Mouse (Mus musculus) intestine, postnatal 0 days (tissue): ENCODE data around the gene Calm3. TPM values are rescaled to one million over a fixed set of nuclear protein-coding genes. Genes with fewer than 3 reads are reported as not detected.

Experiments
- ATAC-seq: fragments of 200-750 bp; cut with Nextera tagmentation; 2 replicates; pipeline ENCODE4 v1.8.0; 2017; ENCODE audit warnings: mild to moderate bottlenecking, moderate TSS enrichment, moderate library complexity
- H3K27ac ChIP-seq: fragments of 300-500 bp; sonication (generic); 2 replicates; pipeline ENCODE4 v1.5.1; 2014; ENCODE audit warnings: mild to moderate bottlenecking, low read depth, low read length, moderate library complexity
- H3K27me3 ChIP-seq: fragments of 300-500 bp; sonication (generic); replicated peaks from 2 replicates; pipeline ENCODE4 v1.6.1; 2014; ENCODE audit warnings: low read length, mixed read lengths; ENCODE audit not compliant: control insufficient read depth, insufficient read depth
- H3K36me3 ChIP-seq: fragments of 300-500 bp; sonication (generic); 2 replicates; pipeline ENCODE4 v1.6.1; 2014; ENCODE audit warnings: mild to moderate bottlenecking, moderate library complexity; ENCODE audit not compliant: control insufficient read depth, insufficient read depth
- H3K4me1 ChIP-seq: fragments of 300-500 bp; sonication (generic); replicated peaks from 2 replicates; pipeline ENCODE4 v1.6.1; 2014; ENCODE audit warnings: antibody characterized with exemption, low read length, mixed read lengths; ENCODE audit not compliant: control insufficient read depth, insufficient read depth
- H3K4me2 ChIP-seq: fragments of 300-500 bp; sonication (generic); replicated peaks from 2 replicates; pipeline ENCODE4 v1.6.1; 2014; ENCODE audit warnings: low read depth, mild to moderate bottlenecking, moderate library complexity
- H3K4me3 ChIP-seq: fragments of 300-500 bp; sonication (generic); 2 replicates; pipeline ENCODE4 v1.5.1; 2014; ENCODE audit warnings: low read depth, low read length
- H3K9ac ChIP-seq: fragments of 300-500 bp; sonication (generic); 2 replicates; pipeline ENCODE4 v1.6.1; 2014; ENCODE audit warnings: mild to moderate bottlenecking, low read depth, low read length
- H3K9me3 ChIP-seq: fragments of 300-500 bp; sonication (generic); 2 replicates; pipeline ENCODE4 v1.6.1; 2016; ENCODE audit warnings: mixed run types; ENCODE audit not compliant: control insufficient read depth
- CTCF ChIP-seq: sonication (generic); IDR thresholded peaks from 2 replicates; pipeline ENCODE4 v1.5.1; 2016; ENCODE audit warnings: low read depth, mild to moderate bottlenecking, control low read depth, antibody characterized with exemption, moderate library complexity
- WGBS: fragments of 180-500 bp; shearing (Covaris S2); extraction: QIAGEN DNeasy Blood & Tissue Kit; methylation state at CpG from one replicate; pipeline ENCODE4 v1.1.7; 2014; 5-methylcytosine and 5-hydroxymethylcytosine counted together
- polyA plus RNA-seq: library from polyadenylated mRNA; unstranded; fragments of >200 nt; fragmentation: Nextera tagmentation; extraction: Ambion mirVana; gene quantifications from 2 replicates; pipeline ENCODE4 v1.2.1, GENCODE M21; 2015

Calm3 gene
- polyA plus RNA-seq, 1 experiment from 2014 or later = 236 TPM

- H3K27me3 ChIP-seq = no peaks in the 10 kb centered on the region
- peaks cover 48% of the 10 kb centered on the region for H3K36me3 ChIP-seq
- H3K4me1 ChIP-seq = no peaks in the 10 kb centered on the region
- no peak overlapping the region for H3K27ac ChIP-seq
- H3K4me2 ChIP-seq = no peak overlapping the region
- WGBS = 82% methylated on average over 18 of the region's 18 CpGs
- H3K9me3 ChIP-seq = no peaks in the 10 kb centered on the region
- TF ChIP-seq CTCF = no peak
- no peak overlapping the region for H3K9ac ChIP-seq
- no peak overlapping the region for H3K4me3 ChIP-seq
- ATAC-seq = 0 out of 2 replicates have a peak, but pooled peaks have one; percentile 6
Observed at GRCm38 (mm10) chr7:16914453-16915343, 9.2 kb downstream of the Calm3 start.

GRCm38 (mm10) chr7:16913806-16914452 is 10.0 kb downstream of the Calm3 start:
- Histone ChIP-seq H3K36me3 (peaks cover 46% of the 10 kb centered on the region), H3K4me2 (no peak overlapping the region), H3K27me3 (no peaks in the 10 kb centered on the region), H3K4me1 (no peaks in the 10 kb centered on the region), H3K4me3 (no peak overlapping the region), H3K9me3 (no peaks in the 10 kb centered on the region), H3K9ac (no peak overlapping the region), H3K27ac (no peak overlapping the region)
- 30% methylated on average over 10 of the region's 10 CpGs for WGBS
- peak; percentile 95 for TF ChIP-seq CTCF
- peak; percentile 57 for ATAC-seq

- Histone ChIP-seq H3K9me3 (no peaks in the 10 kb centered on the region), H3K36me3 (peaks cover 31% of the 10 kb centered on the region), H3K4me1 (no peaks in the 10 kb centered on the region), H3K4me2 (no peak overlapping the region), H3K27ac (no peak overlapping the region), H3K27me3 (no peaks in the 10 kb centered on the region), H3K9ac (no peak overlapping the region), H3K4me3 (no peak overlapping the region)
- WGBS = 55% methylated on average over 6 of the region's 6 CpGs
- no peak for ATAC-seq
- TF ChIP-seq CTCF = no peak
Observed at GRCm38 (mm10) chr7:16912360-16912759, 11.6 kb downstream of the Calm3 start.

- Histone ChIP-seq H3K9me3 (no peaks in the 10 kb centered on the region), H3K9ac (no peak overlapping the region), H3K4me1 (no peaks in the 10 kb centered on the region), H3K27me3 (no peaks in the 10 kb centered on the region), H3K4me2 (no peak overlapping the region), H3K4me3 (no peak overlapping the region), H3K36me3 (peaks cover 26% of the 10 kb centered on the region), H3K27ac (no peak overlapping the region)
- TF ChIP-seq CTCF = no peak
- WGBS = 76% methylated on average over 3 of the region's 3 CpGs
- no peak for ATAC-seq
Observed at GRCm38 (mm10) chr7:16911904-16912303, 12.0 kb downstream of the Calm3 start.

GRCm38 (mm10) chr7:16909909-16910308 is 14.0 kb downstream of the Calm3 start:
- ATAC-seq = no peak
- no peaks in the 10 kb centered on the region for H3K9me3 ChIP-seq
- no peak overlapping the region for H3K27ac ChIP-seq
- WGBS = 52% methylated on average over 10 of the region's 10 CpGs
- H3K27me3 ChIP-seq = no peaks in the 10 kb centered on the region
- H3K4me2 ChIP-seq = no peak overlapping the region
- peaks cover 8% of the 10 kb centered on the region; the same call in 1 of the 2 replicates for H3K36me3 ChIP-seq
- no peak overlapping the region for H3K4me3 ChIP-seq
- no peaks in the 10 kb centered on the region for H3K4me1 ChIP-seq
- TF ChIP-seq CTCF = no peak
- no peak overlapping the region for H3K9ac ChIP-seq

- Histone ChIP-seq H3K9ac (no peak overlapping the region), H3K4me1 (no peaks in the 10 kb centered on the region), H3K4me2 (no peak overlapping the region), H3K36me3 (no peaks in the 10 kb centered on the region), H3K27me3 (no peaks in the 10 kb centered on the region), H3K4me3 (no peak overlapping the region), H3K9me3 (no peaks in the 10 kb centered on the region), H3K27ac (no peak overlapping the region; the same call in 1 of the 2 replicates)
- WGBS = 57% methylated on average over 11 of the region's 11 CpGs
- ATAC-seq = no peak
- no peak for TF ChIP-seq CTCF
Observed at GRCm38 (mm10) chr7:16908859-16909258, 15.1 kb downstream of the Calm3 start.
